Mouse (Mus musculus) heart, embryonic 16.5 days (tissue): ENCODE measurements around the gene Atg7. TPM values are rescaled to one million over a fixed set of nuclear protein-coding genes. Genes with fewer than 3 reads are reported as not detected.
A peak's percentile ranks its signal among the peaks of the same experiment; 100 is the strongest.

Experiments used
- ATAC-seq: fragments of 200-750 bp; cut with Nextera tagmentation; replicated peaks from 2 replicates; pipeline ENCODE4 v1.8.0; 2017; ENCODE audit warnings: moderate number of reproducible peaks; ENCODE audit not compliant: insufficient read depth, low FRiP score; ENCODE audit errors: extremely low read depth
- H3K27ac ChIP-seq: fragments of 300-500 bp; sonication (generic); 2 replicates; pipeline ENCODE4 v1.5.1; 2014; ENCODE audit warnings: mild to moderate bottlenecking, low read length, control low read depth, moderate library complexity
- H3K27me3 ChIP-seq: fragments of 300-500 bp; sonication (generic); 2 replicates; pipeline ENCODE4 v1.6.1; 2014; ENCODE audit warnings: low read length, mixed read lengths; ENCODE audit not compliant: control insufficient read depth, insufficient read depth
- H3K36me3 ChIP-seq: fragments of 300-500 bp; sonication (generic); 2 replicates; pipeline ENCODE4 v1.6.1; 2014; ENCODE audit not compliant: control insufficient read depth, insufficient read depth
- H3K4me1 ChIP-seq: fragments of 300-500 bp; sonication (generic); 2 replicates; pipeline ENCODE4 v1.6.1; 2014; ENCODE audit warnings: low read length, mixed read lengths; ENCODE audit not compliant: control insufficient read depth, insufficient read depth
- H3K4me2 ChIP-seq: fragments of 300-500 bp; sonication (generic); 2 replicates; pipeline ENCODE4 v1.6.1; 2014; ENCODE audit warnings: low read depth, mild to moderate bottlenecking, control low read depth, low read length
- H3K4me3 ChIP-seq: fragments of 300-500 bp; sonication (generic); 2 replicates; pipeline ENCODE4 v1.5.1; 2014; ENCODE audit warnings: mild to moderate bottlenecking, control low read depth, low read length
- H3K9ac ChIP-seq: fragments of 300-500 bp; sonication (generic); 2 replicates; pipeline ENCODE4 v1.6.1; 2014; ENCODE audit warnings: low read length, control low read depth
- H3K9me3 ChIP-seq: fragments of 300-500 bp; sonication (generic); replicated peaks from 2 replicates; pipeline ENCODE4 v1.6.1; 2016; ENCODE audit warnings: low read length; ENCODE audit not compliant: control insufficient read depth
- WGBS: fragments of 180-500 bp; shearing (Covaris S2); extraction: QIAGEN DNeasy Blood & Tissue Kit; methylation state at CpG from one replicate; pipeline ENCODE4 v1.1.7; 2014; 5-methylcytosine and 5-hydroxymethylcytosine counted together
- polyA plus RNA-seq: library from polyadenylated mRNA; unstranded; fragments of >200 nt; fragmentation: Nextera tagmentation; extraction: Ambion mirVana; gene quantifications from 2 replicates; pipeline ENCODE4 v1.2.1, GENCODE M21; 2015

The Atg7 gene
- polyA plus RNA-seq, 1 experiment from 2014 or later: 17.1 TPM

DNA sequence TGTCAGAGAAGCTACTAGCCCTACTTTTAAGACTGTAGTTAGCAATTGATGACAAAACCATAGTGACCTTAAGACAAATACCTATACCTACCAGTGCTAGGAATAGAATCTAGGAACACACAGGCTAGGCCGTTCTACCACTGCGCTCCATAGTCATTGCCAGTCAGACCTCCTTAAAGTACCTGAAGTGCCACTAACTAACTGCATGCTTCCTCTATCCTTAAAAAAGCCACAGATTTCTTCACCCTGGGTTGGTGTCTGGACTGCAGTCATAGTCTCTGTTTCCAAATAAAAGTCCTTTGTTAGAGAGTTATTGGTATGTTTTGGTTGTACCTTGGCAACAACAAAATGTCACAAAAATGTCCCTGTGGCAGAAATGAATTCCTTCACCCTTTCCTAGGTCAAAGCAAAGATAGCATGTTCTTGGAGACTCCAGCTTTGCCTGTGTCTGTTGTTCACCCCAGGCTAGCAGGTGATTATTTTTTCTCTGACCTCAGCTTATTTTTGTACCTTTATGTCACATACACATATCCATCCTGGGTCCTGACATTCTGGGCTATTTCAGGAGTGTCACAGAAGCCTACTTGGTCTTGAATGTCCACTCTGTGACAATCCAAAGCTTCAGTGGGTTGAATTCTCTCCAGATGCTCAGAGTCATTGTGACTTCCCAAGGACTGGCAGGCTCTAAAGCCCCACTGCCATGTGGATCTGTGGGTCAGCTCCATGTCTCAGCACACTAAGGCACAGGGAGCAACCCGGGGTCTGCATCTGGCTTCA, 165.9 kb downstream of the Atg7 start:
- no peak overlapping the region for H3K27ac ChIP-seq
- H3K4me3 ChIP-seq: no peak overlapping the region
- no peaks in the 10 kb centered on the region for H3K9me3 ChIP-seq
- H3K4me2 ChIP-seq: no peak overlapping the region
- no peak overlapping the region for H3K9ac ChIP-seq
- WGBS: 84% methylated on average over 3 of the region's 3 CpGs
- no peaks in the 10 kb centered on the region for H3K27me3 ChIP-seq
- ATAC-seq: no peak
- no peaks in the 10 kb centered on the region for H3K4me1 ChIP-seq
- no peaks in the 10 kb centered on the region for H3K36me3 ChIP-seq

DNA sequence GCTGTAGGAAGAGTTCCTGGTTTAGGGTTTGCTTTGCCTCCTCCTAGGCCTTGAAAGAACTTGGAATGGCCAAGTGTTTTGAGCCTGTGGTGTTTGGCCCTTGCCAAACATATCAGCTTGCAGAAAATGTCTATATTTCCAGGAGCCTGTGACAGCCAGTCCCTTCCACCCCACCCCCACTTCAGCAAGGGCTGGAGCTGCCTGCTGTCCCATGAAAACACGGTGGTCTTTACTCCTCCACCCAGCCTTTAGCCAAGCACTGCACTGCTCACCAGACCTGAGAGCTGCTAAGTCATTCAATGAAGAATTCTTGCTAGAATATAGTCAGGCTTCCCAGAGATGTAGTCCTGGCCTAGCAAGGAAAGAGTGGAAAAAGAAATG, 166.5 kb downstream of the Atg7 start:
- Histone ChIP-seq H3K4me3 (no peak overlapping the region), H3K9me3 (no peaks in the 10 kb centered on the region), H3K27ac (no peak overlapping the region), H3K4me2 (no peak overlapping the region), H3K36me3 (no peaks in the 10 kb centered on the region), H3K4me1 (no peaks in the 10 kb centered on the region), H3K9ac (no peak overlapping the region), H3K27me3 (no peaks in the 10 kb centered on the region)
- no peak for ATAC-seq
- WGBS: 69% methylated on average over 1 of the region's 1 CpGs

DNA sequence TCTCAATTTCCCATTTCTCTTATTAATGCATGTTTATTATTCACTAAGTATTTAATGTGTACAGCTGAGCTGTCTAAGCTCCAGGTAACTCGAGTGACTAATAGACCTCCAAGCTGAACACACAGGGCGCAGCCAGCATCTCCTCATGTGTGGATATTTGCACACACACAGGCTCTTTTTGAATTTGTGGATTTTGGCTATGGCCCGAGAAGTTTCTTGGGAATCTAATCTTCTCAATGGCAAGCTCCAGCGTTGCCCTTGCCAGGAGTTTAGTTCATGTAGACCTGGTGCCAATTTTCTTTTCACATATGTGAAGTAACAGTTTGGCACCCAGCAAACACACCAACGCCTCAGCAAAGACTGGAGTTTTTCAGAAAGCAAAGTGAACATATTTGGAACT, 169.4 kb downstream of the Atg7 start:
- Histone ChIP-seq H3K27me3 (no peaks in the 10 kb centered on the region), H3K4me3 (no peak overlapping the region), H3K4me1 (peaks cover 3% of the 10 kb centered on the region; the same call in 1 of the 2 replicates), H3K27ac (no peak overlapping the region), H3K9me3 (0 out of 2 replicates have a peak, but pooled peaks cover 3% of the 10 kb centered on the region), H3K9ac (no peak overlapping the region), H3K4me2 (no peak overlapping the region), H3K36me3 (no peaks in the 10 kb centered on the region)
- 68% methylated on average over 5 of the region's 5 CpGs for WGBS
- 0 out of 2 replicates have a peak, but pooled peaks have one; percentile 24 for ATAC-seq

DNA sequence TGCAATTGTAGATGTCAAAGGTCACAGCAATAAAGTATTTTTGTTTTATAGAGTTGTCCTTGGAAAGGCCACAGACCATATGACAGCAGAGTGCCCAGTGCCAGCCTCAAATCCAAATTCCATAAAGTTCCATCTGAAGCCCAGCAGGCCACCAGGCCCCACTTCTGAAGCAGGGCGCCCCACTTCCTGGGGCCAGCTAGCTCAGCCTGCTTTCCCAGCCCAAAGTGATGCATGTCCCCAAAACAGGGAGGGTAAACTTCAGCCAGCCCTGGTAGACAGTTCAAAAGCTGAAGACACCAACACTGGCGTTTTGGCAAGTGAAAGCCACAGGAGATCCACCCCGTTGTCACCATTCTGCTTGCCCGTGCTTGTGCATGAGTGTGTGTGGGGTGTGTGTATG, 169.9 kb downstream of the Atg7 start:
- WGBS: 76% methylated on average over 4 of the region's 4 CpGs

DNA sequence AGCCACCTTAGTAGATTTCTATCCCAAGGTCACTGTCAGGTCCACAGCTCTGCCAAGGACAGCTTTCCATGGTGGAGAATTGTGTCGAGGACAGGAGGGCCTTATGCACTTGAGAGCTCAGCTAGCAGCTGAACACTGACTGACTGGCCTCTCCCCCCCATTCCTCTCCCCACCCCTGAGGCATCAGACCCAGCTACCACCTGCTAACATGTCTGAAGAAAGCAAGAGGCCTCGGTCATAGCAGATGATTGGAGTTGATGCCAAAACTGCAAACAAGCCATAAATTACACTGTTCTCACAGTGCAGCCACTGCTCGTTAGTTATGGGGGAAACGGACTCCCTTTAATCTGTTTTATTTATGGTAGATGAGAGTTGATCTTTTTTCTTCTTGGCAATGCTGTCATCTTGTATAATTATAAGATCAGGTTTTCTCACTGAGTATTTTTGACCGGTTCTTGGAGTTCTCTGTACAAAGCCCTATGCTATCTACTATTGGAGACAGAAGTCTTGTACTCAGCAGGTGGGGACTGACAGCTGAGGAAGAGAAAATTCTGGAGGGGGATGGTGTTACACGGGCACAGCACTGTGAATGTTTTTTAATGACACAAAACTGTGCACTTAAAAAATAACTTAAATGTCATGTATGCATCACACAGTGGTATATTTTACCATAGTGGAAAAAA, 171.4 kb downstream of the Atg7 start:
- whole genome bisulfite sequencing: 69% methylated on average over 6 of the region's 6 CpGs
- no peak overlapping the region for H3K27ac ChIP-seq
- no peak for ATAC-seq
- H3K9ac ChIP-seq: no peak overlapping the region
- H3K4me2 ChIP-seq: no peak overlapping the region
- no peaks in the 10 kb centered on the region for H3K36me3 ChIP-seq
- peaks cover 8% of the 10 kb centered on the region for H3K4me1 ChIP-seq
- H3K27me3 ChIP-seq: no peaks in the 10 kb centered on the region
- 0 out of 2 replicates have a peak, but pooled peaks cover 3% of the 10 kb centered on the region for H3K9me3 ChIP-seq
- no peak overlapping the region for H3K4me3 ChIP-seq

More for the DNA sequence above, 169.9 kb downstream of the Atg7 start:
- Histone ChIP-seq H3K9me3 (0 out of 2 replicates have a peak, but pooled peaks cover 3% of the 10 kb centered on the region), H3K9ac (no peak overlapping the region), H3K4me2 (no peak overlapping the region), H3K27me3 (no peaks in the 10 kb centered on the region), H3K4me3 (no peak overlapping the region), H3K27ac (peak overlapping the region; percentile 15; the same call in 1 of the 2 replicates), H3K4me1 (peaks cover 3% of the 10 kb centered on the region; the same call in 1 of the 2 replicates), H3K36me3 (no peaks in the 10 kb centered on the region)
- ATAC-seq: no peak

DNA sequence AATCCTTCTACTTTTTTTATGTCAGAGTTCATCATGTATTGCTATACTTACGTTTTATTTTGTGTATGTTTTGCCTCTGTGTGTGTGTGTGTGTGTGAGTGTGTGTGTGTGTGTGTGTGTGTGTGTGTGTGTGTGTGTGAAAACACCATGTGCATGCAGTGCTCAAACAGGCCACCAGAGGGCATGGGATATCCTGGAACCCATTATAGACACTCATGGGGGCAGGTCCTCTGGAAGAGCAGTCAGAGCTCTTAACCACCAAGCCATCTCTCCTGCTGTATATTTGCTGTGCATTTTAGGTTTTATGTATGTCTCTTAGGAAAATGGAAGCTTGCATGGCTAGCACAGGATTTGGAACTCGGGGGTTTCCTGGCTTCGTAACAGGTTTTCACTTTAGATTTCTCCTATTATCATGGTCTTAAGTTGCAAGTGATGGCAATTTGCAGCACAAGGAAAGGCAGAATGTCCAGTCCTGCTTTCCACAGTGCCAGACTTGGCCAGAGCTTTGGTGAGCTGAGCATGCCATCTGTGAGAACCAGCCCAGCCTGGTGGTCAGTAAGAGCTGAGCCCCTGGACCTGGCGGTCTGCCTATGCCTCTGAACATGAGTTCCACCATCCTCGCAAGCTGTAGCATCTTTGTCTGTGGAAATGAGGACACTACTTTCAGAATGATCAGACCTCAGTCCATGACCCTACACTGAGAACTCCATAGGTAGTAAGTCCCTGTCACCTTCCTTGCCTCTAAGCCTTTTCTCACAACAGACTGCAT, 172.2 kb downstream of the Atg7 start:
- Histone ChIP-seq H3K4me3 (no peak overlapping the region), H3K27me3 (no peaks in the 10 kb centered on the region), H3K4me1 (peaks cover 13% of the 10 kb centered on the region), H3K9me3 (0 out of 2 replicates have a peak, but pooled peaks cover 3% of the 10 kb centered on the region), H3K4me2 (no peak overlapping the region), H3K36me3 (no peaks in the 10 kb centered on the region), H3K9ac (no peak overlapping the region), H3K27ac (no peak overlapping the region)
- no peak for ATAC-seq
- 96% methylated on average over 5 of the region's 5 CpGs for WGBS

DNA sequence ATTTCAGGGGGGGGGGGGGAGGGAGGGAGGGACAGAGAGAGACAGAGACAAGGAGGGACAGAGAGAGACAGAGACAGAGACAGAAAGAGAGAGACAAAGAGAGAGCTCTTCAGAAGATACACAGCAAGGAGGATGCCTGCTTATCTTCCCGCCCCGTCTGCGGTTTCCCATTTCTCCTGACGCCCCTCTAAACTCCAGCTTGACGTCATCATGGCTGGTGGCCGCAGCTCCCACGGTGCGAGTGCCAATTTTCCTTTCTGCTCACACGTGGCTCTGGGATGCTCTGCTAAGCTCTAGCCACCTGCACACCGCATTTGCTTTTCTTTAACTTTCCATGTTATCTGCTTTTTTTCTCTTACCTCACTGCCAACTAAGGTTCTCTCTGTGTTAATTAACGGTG, 175.1 kb downstream of the Atg7 start:
- H3K9ac ChIP-seq: no peak overlapping the region
- 17% methylated on average over 11 of the region's 11 CpGs for WGBS
- peak overlapping the region; percentile 73 for H3K27ac ChIP-seq
- no peaks in the 10 kb centered on the region for H3K27me3 ChIP-seq
- H3K4me3 ChIP-seq: no peak overlapping the region
- no peaks in the 10 kb centered on the region for H3K36me3 ChIP-seq
- H3K9me3 ChIP-seq: peaks cover 7% of the 10 kb centered on the region
- peak overlapping the region; percentile 14; the same call in 1 of the 2 replicates for H3K4me2 ChIP-seq
- H3K4me1 ChIP-seq: peaks cover 22% of the 10 kb centered on the region
- peak; percentile 42; the same call in 1 of the 2 replicates for ATAC-seq

DNA sequence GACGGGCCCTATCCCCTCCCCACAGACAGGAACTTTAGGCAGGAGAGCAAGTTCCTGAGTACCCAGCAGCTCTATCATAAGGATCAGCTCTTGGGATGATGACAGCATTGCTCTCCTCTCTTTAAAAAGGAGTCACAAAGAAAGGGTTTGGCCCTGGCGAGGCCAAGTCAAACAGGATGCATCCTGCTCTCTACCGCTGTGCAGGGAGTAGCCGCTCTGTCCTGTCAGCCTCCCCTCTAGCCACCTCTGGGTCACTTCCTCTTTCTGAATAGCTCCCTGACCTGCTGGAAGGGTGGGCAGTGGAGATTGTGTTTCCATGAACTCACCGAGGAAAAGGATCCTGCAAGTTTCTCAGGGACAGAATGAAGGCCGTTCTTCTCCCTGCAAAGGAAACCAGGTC, 175.6 kb downstream of the Atg7 start:
- H3K9me3 ChIP-seq: peaks cover 9% of the 10 kb centered on the region
- H3K27ac ChIP-seq: peak overlapping the region; percentile 73
- H3K9ac ChIP-seq: no peak overlapping the region
- no peaks in the 10 kb centered on the region for H3K27me3 ChIP-seq
- H3K4me1 ChIP-seq: peaks cover 22% of the 10 kb centered on the region
- H3K36me3 ChIP-seq: no peaks in the 10 kb centered on the region
- ATAC-seq: peak; percentile 77
- no peak overlapping the region for H3K4me3 ChIP-seq
- WGBS: 46% methylated on average over 6 of the region's 6 CpGs
- H3K4me2 ChIP-seq: no peak overlapping the region
